Mouse (Mus musculus): Measurements from ENCODE around the gene Nfasc.

- no peak for TF ChIP-seq CTCF (IDR thresholded peaks at IDR 0.05; ENCODE audit: extremely low read depth, insufficient read depth, insufficient read length, insufficient replicate concordance)
- TF ChIP-seq POLR2A (IDR thresholded peaks at IDR 0.05; ENCODE audit: low read depth, low read length) = no peak
These were observed 164.8 kb downstream of the Nfasc start for GRCm38 (mm10) chr1:132576845-132577244.
